Mouse (Mus musculus) adrenal gland, postnatal 0 days (tissue): ENCODE data around the gene Ell. TPM values are rescaled to one million over a fixed set of nuclear protein-coding genes. Genes with fewer than 3 reads are reported as not detected.

Source experiments
- polyA plus RNA-seq: library from polyadenylated mRNA; unstranded; fragments of >200 nt; fragmentation: Nextera tagmentation; extraction: Ambion mirVana; gene quantifications from 2 replicates; pipeline ENCODE4 v1.2.1, GENCODE M21; 2015

The Ell gene
- polyA plus RNA-seq, result 10.6 and 15.9 TPM in 2 replicates

DNA sequence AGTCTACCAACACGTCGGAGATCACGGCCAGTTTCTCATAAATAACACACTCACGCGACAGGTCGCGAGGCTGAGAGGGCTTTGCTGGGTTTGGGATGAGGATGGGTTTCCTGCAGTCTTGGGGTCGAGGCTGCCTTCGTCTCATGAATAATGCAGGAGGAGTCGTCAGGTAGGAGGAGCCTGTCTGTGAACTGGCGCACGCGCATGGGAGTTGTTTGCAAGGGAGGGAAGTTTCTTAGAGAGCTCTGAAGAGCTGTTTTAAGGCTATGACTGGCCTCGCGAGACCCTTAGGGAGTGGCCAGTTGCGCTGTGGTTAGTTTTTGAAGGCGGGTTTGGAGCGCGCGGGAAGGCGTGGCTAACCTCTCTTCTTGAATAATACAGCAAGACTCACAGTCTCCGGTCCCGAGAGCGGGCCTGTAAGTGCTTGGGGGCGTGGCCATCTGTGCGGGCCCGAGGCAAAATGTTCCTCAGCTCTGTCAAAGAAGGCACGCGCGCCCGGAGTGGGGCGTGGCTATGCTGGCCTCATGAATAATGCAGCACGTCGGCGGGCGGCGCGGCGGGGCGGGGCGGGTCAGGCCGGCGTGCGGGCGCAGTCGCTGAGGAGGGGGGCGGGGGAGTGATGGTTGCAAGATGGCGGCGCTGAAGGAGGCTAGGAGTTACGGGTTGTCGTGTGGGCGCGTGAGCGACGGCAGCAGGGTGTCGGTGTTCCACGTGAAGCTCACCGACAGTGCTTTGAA lies at the start of gene Ell:
Ell (plus strand) TSS at position 381 of the 737 bp plus-strand sequence.

DNA sequence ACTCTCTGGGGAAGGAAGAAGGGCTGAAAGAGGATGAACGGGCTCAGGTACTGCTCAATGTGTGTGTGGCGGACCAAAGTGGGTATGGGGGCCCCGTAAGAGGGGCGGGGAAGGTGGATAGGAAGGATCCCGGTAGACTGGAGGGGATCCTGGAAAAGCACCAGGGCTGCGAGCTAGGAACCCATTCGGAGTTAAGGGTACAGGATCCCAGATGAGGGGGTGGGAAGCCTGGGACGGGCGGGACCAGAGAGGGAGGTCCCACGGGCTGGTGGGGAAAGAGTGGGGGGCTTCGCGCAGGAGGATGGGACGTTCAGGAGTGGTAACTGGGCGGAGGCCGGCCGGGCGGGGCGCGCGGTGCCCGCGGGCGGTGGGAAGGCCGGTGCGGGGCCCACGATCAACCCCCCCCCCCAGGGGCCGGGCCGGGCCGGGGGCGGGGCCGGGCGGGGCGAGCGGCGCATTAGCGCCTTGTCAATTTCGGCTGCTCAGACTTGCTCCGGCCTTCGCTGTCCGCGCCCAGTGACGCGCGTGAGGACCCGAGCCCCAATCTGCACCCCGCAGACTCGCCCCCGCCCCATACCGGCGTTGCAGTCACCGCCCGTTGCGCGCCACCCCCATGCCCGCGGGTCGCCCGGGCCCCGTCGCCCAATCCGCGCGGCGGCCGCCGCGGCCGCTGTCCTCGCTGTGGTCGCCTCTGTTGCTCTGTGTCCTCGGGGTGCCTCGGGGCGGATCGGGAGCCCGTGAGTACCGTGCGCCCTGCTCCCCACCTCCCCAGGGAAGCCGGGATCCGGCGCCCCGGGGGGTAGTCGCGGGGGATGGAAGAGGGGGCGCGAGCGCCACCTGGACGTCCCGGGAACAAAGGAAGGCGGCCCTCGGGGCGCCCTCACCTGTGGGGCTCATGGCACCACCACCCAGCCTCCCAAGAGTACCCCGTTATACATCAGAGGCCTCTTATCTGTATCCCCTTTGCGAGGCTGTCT lies 46.3 kb upstream of the Ell start, which contains the start of gene Crlf1:
Crlf1 (plus strand) TSS at position 495 of the 977 bp plus-strand sequence.

DNA sequence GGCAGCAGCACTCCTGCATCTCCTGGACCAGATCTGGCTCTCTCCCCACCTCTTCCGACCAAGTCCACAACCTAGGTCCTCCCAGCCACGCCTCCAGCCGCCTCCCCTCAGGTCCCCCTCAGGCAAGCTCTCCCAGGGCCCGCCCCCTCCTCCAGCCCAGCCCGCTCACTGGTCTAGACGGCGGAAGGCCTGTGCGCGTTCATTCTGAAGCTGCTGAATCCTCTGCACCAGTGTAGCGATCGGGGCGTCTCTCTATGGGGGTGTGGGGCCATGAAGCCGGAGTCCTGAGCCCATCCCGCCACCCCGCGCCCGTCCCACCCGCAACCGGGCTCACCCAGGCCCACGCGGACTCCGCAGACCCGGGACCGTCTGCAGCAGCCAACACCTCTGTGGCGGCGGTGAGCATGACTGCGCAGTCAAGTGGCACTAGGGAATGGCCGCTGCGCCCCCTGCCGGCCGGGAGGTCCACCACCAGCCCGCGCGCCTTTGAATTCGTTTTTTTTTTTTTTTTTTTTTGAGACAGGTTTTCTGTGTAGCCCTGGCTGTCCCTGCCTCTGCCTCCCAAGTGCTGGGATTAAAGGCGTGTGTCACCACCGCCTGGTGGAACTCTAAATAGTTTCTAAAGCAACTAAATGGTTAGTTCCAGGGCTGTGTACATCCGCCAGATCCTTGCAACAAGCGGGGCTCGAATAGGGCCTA lies 32.8 kb upstream of the Ell start, which contains the start of gene Rex1bd:
Rex1bd (minus strand) TSS at position 425 of the 699 bp plus-strand sequence.

DNA sequence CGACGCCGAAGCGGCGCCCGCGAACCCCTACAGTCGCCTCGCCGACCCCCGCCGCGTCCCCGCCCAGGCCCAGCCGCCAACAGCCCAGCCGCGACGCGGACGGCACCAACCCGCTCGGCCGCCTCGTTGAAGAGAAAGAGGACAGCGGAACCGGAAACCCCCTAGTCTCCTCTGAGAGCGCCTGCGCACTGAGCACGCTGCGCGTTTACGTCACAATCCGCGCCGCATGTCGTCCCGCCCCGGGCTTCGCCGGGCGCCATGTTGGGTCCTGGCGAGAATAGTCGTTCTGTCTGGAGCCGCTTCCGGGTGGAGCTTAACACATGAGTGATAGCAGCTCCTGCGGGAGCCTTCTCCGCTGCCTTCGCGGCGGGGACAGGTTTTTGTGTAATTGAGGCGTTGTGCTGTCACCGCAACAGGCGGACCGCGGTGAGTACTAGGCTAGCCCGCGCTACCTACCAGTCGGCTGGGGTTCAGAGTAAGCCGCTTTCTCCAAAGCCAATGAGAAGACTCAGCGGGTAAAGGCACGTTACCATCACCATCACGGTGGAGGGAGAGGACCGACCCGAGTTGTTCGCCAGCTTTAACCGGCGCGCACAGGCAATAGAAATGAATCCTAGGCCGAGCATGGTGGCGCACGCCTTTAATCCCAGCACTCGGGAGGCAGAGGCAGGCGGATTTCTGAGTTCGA lies 28.9 kb upstream of the Ell start, which contains the start of gene Uba52:
Uba52 (minus strand) TSS at position 574 of the 688 bp plus-strand sequence.

DNA sequence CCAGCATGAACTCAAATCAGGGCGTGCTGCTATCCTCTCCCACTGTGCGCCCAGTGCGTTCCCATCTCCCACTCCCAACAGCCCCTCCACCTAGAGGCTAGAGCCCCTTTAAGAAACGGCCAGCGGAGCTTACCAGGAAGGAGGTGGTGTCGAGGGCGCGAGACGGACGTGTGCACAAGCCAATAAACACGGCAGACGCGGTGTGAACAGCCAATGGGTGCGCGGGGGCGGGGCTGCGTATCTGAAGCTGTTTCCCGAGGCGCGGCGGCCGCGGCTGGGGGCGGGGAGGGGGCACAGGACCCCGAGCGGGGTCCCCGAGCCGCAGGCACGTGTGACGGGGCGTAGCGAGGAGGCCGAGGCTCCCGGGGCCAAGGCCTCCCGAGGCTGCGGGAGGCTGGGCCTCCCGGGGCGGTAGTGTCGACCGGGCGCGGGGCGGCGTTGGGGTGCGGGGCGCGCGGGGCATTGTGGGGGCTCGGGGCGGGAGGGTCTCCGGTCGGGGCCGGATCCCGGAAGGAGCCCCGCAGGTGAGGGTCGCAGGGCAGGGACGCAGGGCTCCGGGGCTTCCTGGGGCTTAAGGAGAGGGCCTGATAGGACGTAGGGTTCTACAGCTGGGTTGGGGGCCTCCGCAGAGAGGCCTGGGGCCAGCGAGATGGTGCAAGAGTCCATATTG lies 11.6 kb upstream of the Ell start, which contains the start of the genes Fkbp8 and Kxd1:
Fkbp8 (plus strand) TSS at position 213 of the 670 bp plus-strand sequence.
Kxd1 (minus strand) TSS at position 445 of the 670 bp plus-strand sequence.

DNA sequence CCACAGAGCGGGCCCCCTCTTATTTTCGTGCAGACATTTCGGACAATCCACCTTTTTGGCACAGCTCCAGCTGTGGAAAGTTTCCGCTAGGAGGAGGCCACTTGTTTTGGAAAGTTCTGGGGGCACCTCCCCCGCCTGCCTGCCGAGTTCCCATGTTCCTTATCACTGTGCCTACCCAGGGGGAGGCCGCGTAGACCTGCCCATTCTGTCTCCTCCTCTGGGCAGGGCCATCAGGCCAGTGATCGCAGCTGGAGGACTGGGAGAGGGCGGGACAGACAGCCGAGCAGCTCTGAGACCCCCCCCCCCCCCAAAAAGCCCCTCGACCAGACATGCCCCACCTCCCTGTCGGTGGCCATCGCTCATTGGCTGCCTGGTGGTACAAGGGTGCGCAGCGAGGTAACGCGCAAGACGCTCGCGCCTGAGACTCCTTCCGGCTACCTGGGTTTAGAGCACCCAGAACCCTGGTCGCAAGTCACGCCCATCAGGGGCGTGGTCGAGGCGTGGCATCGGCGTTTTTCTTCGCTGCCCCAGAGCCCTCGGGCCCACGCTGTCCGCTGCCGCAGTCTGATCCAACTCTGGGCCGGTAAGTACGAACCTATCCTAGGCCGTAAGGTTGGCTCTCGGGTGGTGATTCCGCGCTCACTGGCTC lies 54.8 kb downstream of the Ell start, which contains the start of gene Isyna1:
Isyna1 (plus strand) TSS at position 413 of the 649 bp plus-strand sequence.

DNA sequence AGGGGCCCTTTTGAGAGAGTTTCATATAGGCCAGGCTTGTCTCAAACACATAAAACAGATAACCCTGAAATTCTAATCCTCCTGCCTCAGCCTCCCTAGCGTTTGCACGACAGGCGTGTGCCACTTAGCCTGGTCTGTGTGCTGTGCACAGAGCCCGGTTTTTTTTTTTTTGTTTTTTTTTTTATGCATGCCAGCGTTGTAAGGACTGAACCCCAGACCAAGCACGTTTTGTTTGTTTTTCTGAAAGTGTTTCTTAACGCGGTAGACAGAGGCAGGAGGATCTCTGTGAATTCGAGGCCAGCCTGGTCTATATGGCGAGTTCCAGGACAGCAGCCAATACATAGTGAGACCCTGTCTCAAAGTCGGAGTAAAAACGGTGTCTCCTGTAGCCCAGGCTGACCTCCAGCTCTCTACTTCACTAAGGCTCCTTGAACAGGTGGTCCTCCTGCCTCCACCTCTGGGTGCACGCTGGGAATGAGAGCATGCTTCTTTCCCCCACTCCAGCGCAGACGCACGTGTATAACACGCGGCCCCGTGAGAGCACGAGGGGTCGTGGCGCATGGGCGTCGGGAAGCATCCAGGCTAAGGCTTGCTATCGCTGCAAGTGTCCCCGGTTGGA lies 69.6 kb downstream of the Ell start, which contains the start of gene Ssbp4:
Ssbp4 (minus strand) TSS at position 124 of the 619 bp plus-strand sequence.

DNA sequence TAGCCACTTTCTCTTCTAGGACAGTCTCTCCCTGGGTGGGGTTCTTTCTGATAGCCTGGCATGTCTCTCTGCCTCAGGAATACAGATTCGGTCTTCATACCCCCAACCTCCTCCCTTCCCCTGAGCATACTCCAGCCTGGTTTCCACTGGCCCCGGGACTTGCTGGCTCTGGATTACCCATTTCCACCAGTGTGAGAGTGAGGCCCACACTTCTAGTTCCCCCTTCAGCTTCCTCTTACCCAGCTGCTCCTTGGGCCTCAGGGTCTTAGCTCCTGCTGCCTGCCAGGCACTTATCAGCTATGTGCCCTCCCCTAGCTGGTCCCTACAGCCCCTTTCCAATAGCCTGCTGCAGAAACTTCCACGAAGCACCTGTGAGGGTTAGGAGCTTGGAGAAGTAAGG lies 76.6 kb downstream of the Ell start, which contains the start of gene Lrrc25:
Lrrc25 (plus strand) TSS at position 262 of the 400 bp plus-strand sequence.

DNA sequence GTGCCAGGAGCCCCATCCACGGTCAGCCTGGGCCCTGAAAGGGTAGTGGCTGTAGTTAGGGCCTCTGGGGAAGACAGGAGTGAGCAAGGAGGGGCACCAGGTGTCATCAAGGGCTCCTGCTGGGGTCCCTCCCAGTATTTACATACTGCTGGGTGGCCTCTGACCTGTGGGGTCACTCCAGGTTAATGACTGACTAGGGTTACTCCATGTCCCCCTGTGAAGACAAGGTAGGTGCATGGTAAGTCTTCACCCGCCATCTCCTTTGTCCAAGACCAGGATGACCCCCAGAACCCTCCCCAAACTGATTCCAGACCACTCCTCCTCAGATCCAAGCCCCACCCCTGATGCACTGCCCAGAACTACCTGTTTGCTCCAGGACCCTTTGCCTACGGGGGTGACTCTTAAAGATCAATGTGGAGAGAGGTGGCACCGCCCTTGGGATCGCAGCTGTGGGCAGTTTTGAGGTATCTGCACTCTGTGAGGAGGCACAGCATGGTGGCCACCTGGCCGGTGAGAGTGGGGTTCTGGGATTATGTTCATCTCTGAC lies 93.2 kb downstream of the Ell start, which contains the start of gene Gdf15:
Gdf15 (minus strand) TSS at position 111 of the 547 bp plus-strand sequence.

Other genes with a start within 250 kb of the Ell start
- 27.8 and 39.5 TPM in 2 replicates for gene Ddx49, start 237.0 kb upstream of the Ell start, polyA plus RNA-seq
- 287 and 324 TPM in 2 replicates for gene Cope, start 236.9 kb upstream of the Ell start, polyA plus RNA-seq
- 4.8 and 6.9 TPM in 2 replicates for gene Cers1, start 223.7 kb upstream of the Ell start, polyA plus RNA-seq
- 1.3 and 2.1 TPM in 2 replicates for gene Gdf1, start 209.6 kb upstream of the Ell start, polyA plus RNA-seq
- 9.1 and 11.2 TPM in 2 replicates for gene Upf1, start 186.2 kb upstream of the Ell start, polyA plus RNA-seq
- gene Comp, start 165.9 kb upstream of the Ell start, polyA plus RNA-seq, result 0.19 and 0.43 TPM in 2 replicates
- 11.4 and 13.8 TPM in 2 replicates for gene Crtc1, start 99.9 kb upstream of the Ell start, polyA plus RNA-seq
- gene Klhl26, start 62.5 kb upstream of the Ell start, polyA plus RNA-seq, result 14.9 and 21.4 TPM in 2 replicates
- gene Tmem59l, start 52.1 kb upstream of the Ell start, polyA plus RNA-seq, result 12.5 and 16.1 TPM in 2 replicates
- 0.79 and 2.8 TPM in 2 replicates for gene Crlf1, start 46.3 kb upstream of the Ell start, polyA plus RNA-seq
- gene Rex1bd, start 32.7 kb upstream of the Ell start, polyA plus RNA-seq, result 186 and 214 TPM in 2 replicates
- gene Uba52, start 28.7 kb upstream of the Ell start, polyA plus RNA-seq, result 813 and 866 TPM in 2 replicates
- gene Fkbp8, start 11.7 kb upstream of the Ell start, polyA plus RNA-seq, result 271 and 313 TPM in 2 replicates
- 62.6 and 81.0 TPM in 2 replicates for gene Kxd1, start 11.5 kb upstream of the Ell start, polyA plus RNA-seq
- 85.1 and 85.8 TPM in 2 replicates for gene Isyna1, start 54.9 kb downstream of the Ell start, polyA plus RNA-seq
- gene Ssbp4, start 69.4 kb downstream of the Ell start, polyA plus RNA-seq, result 127 and 131 TPM in 2 replicates
- 4.8 and 5.1 TPM in 2 replicates for gene Lrrc25, start 76.7 kb downstream of the Ell start, polyA plus RNA-seq
- 0.72 and 1.8 TPM in 2 replicates for gene Gdf15, start 93.0 kb downstream of the Ell start, polyA plus RNA-seq
- 45.9 and 87.4 TPM in 2 replicates for gene Pgpep1, start 120.9 kb downstream of the Ell start, polyA plus RNA-seq
- gene Lsm4, start 133.8 kb downstream of the Ell start, polyA plus RNA-seq, result 186 and 193 TPM in 2 replicates
- 136 and 140 TPM in 2 replicates for gene Jund, start 159.5 kb downstream of the Ell start, polyA plus RNA-seq
- 0.04 and 0.05 TPM in 2 replicates for gene Iqcn, start 164.0 kb downstream of the Ell start, polyA plus RNA-seq
- gene Gm3336, start 179.1 kb downstream of the Ell start, polyA plus RNA-seq, result 0.17 and 0.50 TPM in 2 replicates
- 0.05 and 0.72 TPM in 2 replicates for gene Pde4c, start 184.3 kb downstream of the Ell start, polyA plus RNA-seq
- 62.7 and 85.6 TPM in 2 replicates for gene Rab3a, start 215.2 kb downstream of the Ell start, polyA plus RNA-seq
- 97.0 and 178 TPM in 2 replicates for gene Mpv17l2, start 221.5 kb downstream of the Ell start, polyA plus RNA-seq
- gene Pik3r2, start 237.3 kb downstream of the Ell start, polyA plus RNA-seq, result 28.8 and 38.7 TPM in 2 replicates